Mouse (Mus musculus): ENCODE results near the gene Zfp384.
"Not testable (repeated sequence)": the region's sequence is repeated elsewhere in the genome, so short reads cannot be mapped to it uniquely, and the experiment has no call there.

Zfp384 gene

DNA sequence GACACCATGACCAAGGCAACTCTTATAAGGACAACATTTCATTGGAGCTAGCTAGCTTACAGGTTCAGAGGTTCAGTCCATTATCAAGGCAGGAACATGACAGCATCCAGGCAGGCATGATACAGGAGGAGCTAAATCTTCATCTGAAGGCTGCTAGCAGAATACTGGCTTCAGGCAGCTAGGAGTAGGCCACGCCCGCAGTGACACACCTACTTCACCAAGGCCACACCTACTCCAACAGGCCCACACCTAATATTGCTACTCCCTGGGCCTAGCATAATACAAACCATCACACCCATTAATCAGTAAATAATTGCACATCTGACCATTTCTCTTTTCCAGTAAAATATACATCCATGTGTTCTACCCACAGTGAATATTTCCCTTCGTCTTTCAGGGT, 8.7 kb downstream of the Zfp384 start:
- no peak for DNase-seq (ENCODE audit: low spot score)

DNA sequence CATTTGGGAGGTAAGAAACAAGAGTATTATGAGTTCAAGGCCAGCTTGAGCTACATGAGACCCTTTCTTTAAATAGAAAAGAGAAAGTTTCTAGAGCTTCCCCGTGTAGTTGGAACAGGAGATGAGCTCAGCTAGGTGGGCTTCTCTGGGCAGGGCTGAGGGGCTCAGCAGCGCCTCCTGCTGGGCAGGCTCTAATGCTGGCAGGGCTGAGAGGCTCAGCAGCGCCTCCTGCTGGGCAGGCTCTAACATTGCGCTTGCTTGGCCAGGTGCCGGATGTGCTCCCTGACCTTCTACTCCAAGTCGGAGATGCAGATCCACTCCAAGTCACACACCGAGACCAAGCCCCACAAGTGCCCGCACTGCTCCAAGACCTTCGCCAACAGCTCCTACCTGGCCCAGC, 21.6 kb downstream of the Zfp384 start:
- not testable (repeated sequence) for DNase-seq (ENCODE audit: low spot score)

DNA sequence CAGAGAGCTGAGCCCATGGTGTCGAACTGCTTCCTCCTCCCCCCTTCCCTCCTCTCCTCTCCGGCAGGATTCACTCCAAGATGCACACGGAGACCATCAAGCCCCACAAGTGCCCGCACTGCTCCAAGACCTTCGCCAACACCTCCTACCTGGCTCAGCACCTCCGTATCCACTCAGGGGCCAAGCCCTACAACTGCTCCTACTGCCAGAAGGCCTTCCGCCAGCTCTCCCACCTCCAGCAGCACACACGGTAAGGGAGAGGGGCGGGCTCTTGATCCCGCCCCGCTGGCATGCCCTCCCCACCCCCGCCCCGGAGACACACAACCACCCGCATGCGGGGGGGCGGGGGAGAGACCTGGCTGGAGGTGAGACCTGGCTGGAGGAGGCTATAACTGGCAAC, 22.7 kb downstream of the Zfp384 start:
- no peak for DNase-seq (ENCODE audit: low spot score)

DNA sequence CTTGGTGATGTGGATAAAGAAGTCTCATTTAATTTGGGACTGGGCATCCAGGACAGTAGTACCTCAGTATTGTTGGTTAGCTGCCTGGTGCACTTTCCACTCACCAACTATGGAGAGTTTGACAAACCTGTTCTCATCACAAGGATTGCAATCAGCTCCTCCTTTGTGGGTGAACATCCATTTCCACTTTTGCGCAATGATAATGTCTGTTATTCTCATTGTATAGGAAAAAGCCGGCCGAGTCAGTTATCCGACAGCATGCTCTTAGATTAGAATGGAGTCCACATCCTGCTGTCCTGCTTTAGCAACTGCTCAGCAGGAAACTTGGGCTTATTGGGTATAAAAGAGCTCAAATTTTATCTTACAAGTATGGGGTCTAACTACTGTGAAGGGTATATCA, 29.7 kb downstream of the Zfp384 start:
- DNase-seq (ENCODE audit: low spot score) = no peak

DNA sequence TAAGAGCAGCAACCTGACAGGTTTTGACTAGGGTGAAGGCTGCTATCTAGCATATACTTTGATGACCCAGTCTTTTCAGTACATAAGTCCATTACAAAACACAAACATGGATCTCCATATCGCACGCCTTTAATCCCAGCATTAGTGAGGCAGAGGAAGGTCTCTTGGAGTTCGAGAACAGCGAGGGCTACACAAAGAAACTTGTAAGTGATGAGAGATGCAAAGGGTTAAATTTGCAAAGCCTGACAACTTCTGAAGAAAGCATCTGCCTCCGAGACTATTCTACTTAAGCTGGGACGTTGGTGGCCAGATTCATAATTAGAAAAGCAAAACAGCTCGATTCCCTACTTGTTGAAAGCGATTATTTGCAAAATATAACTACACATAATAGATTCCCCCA, 30.2 kb downstream of the Zfp384 start:
- no peak for DNase-seq (ENCODE audit: low spot score)

DNA sequence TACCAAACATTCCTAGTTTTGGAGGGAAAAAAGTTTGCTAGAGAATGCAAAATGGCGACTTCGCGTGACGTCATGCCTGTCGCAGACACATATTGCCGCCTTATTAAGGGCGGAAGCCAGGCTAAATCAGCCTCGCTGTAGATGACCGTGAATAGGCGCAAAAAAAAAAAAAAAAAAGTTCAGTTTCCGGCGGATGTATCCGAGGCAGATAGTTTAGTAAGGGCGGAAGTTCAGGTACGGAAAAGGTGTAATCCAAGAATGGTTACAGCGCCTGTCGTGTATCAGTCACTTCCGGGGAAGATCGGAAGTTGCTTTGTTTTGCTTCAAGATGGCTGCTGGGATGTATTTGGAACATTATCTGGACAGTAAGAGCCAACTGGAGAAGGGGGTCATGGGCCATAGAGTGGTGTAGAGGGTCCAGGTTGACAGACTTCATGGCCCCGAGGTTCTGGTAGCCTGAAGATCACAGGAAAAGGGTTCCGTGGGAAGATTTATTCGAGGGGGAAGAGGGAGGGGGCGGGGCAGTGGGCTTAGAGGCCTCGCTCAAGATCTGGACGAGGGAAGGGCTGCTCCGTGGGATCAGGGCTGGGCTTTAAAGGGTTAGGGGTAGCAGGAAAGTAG, 30.7 kb downstream of the Zfp384 start, which contains the start of gene Ing4:
TSS of gene Ing4 (plus strand) at position 228 of the 621 bp plus-strand sequence.
- peak; percentile 89 for DNase-seq (ENCODE audit: low spot score)

DNA sequence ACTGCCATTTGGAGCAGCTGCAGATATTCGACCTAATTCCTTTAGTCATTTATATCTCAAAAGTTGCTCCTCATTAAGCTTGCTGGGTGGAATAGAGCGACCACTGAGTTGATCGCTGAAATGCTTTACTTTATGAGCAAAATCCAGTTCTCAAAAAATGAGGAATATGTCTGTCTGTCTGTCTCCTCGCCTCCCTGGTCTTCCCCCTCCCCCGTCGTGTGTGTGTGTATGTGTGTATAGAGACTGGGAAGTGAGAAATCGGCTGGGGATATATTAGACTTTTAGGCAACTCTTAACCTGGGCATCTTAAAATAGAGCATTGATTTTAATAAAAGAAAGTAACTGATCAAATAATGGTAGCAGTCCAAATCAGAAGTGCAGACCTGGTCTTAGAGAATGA, 31.3 kb downstream of the Zfp384 start:
- no peak for DNase-seq (ENCODE audit: low spot score)

DNA sequence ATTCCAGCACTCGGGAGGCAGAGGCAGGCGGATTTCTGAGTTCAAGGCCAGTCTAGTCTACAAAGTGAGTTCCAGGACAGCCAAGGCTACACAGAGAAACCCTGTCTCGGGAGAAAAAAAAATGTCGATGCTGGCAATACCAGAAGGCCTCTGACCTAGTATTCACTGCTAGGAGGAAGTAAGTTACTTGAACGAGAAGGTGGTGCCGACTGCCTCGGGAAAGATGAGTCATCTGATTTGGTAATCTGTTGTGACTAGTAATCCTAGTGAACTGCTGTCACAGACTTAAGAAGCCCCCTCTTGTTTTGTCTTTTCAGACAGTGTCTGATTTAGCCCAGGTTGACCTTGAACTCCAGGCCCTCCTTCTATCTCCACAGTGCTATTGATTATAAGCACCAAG, 32.1 kb downstream of the Zfp384 start:
- no peak for DNase-seq (ENCODE audit: low spot score)

DNA sequence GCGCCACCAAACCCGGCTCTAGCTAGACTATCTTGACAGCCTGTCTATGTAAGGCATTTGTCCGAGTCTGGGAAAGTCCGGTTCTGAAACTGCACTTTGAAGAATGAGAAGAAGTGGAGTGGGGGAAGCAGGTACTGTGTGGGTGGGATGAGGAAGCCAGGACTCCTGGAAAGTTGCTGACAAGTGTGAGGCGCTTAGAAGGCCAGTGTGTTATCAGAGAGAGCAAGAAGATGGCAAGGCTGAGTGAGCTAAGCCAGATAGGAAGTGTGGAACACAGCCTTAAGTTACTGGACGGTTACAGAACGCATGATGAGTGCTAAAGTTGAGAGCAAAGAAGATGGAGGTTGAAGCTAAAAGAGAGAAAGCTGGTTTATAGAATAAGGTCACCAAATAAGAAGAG, 33.1 kb downstream of the Zfp384 start:
- no peak for DNase-seq (ENCODE audit: low spot score)

DNA sequence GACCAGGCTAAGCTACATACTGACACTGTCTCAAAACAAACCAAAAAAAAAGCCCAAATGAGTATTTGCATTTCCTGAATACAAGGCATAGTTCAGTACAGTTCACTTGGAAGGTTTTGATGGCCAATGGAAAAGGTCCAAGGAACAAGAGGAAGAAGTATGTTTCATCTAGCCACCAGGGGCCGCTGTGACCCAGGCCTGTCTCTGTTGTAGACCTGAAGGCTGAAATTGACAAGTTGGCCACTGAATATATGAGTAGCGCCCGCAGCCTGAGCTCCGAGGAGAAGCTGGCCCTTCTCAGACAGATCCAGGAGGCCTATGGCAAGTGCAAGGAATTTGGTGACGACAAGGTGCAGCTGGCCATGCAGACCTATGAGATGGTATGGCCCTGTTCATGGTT, 37.7 kb downstream of the Zfp384 start:
- DNase-seq (ENCODE audit: low spot score) = no peak

DNA sequence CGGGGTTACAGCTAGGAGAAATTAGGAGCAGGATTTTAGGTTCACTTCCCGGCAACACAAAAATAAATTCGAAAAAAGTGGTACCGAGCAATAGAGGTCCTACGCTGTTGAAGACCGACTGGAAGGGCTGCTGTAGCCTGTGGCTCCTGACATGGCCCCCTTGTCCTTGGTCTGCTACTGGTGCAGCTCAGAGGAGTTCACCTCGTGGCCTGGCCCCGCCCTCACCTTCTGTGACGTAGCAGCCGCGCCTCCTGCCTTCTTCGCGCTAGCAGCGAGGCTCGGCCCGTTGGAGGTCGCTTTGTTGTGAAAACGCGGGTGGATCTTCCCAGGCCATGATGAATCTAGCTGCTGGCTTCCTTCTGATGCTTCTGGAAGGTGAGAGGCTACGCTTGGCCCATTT, 40.7 kb downstream of the Zfp384 start, which contains the start of gene Acrbp:
TSS of gene Acrbp (plus strand) at position 12 of the 400 bp plus-strand sequence.
- peak; percentile 68 for DNase-seq (ENCODE audit: low spot score)

DNA sequence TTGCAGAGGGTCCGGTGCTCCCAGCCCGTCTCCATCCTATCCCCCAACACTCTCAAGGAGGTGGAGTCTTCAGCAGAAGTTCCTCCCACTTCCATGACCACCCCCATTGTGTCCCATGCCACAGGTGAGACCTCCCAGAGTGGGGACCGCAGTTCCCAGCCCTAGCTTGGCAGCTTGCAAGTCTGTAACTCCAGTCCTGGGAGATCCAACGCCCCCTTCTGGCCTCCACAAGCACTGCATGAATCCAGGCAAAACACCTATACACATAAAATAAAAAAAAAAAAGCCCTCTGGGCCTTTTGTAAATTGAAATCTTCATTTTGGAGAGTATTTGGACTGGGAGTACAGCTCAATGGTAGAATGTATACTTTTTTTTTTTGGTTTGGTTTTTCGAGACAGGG, 42.3 kb downstream of the Zfp384 start:
- peak; percentile 59 for DNase-seq (ENCODE audit: low spot score)

DNA sequence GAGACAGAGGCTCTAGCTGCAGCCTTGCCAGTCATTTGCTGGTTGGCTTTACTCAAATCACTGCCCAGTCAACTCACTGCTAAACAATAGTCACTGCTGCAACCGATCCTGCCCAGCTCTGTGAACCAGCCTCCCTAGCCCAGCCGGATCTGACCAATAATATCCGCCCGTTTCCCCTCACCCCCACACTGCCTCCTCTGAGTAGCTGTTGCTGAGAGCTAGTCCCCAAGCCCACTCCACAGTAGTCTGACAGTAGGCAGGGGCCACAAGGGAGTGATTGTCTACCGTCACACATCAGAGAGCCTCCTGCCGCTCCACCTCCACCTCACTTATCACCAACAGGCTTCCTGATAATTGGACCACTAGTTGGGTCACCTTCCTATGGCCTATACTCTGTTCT, 52.5 kb downstream of the Zfp384 start:
- DNase-seq (ENCODE audit: low spot score) = no peak

DNA sequence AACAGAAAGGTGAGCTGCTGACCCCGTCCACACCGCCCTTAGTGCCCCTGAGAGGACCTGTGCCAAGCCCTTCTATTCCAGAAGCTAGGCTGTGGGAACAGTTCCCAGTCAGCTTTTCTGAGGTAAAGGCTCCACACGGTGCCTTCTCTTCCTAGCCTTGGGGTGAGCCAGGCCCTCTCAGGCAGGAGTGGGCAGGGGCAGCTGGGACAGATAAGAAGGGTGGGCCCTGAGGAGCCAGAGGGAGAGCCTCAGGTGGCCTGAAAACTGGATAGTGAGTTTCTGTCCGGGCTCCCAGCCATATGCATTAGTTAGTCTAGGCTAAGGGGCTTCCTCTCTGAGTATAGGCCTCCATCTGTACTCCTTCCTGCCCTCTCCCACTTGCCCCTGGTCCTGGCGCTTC, 53.6 kb downstream of the Zfp384 start:
- no peak for DNase-seq (ENCODE audit: low spot score)

DNA sequence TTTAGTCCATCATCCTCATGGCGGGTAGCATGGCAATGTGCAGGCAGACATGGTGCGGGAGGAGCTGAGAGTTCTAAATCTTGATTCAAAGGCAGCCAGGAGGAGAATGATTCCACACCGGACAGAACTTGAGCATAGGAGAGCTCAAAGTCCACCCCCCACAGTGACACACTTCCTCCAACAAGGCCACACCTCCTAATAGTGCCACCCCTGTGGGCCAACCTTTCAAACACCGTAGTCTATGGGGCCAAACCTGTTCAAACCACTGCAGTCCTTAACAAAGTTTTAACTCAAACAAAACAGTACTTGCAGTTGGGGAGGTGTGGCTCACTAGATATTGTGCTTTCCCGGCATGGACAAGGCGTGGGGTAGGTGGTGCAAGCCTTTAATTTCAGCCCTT, 55.0 kb downstream of the Zfp384 start:
- no peak for DNase-seq (ENCODE audit: low spot score)

DNA sequence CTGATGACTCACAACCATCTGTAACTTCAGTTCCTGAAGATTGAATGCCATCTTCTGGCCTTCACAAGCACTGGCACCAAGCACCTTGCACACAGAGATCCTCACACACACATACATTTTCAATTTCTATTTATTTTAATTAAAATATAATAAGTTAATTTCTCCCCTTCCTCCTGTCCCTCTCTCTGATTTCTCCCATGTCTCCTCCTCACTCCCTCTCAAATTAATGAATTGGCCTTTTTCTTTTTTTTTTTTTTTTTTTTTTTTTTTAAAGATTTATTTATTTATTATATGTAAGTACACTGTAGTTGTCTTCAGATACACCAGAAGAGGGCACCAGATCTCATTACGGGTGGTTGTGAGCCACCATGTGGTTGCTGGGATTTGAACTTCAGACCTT, 56.3 kb downstream of the Zfp384 start:
- DNase-seq (ENCODE audit: low spot score) = not testable (repeated sequence)

DNA sequence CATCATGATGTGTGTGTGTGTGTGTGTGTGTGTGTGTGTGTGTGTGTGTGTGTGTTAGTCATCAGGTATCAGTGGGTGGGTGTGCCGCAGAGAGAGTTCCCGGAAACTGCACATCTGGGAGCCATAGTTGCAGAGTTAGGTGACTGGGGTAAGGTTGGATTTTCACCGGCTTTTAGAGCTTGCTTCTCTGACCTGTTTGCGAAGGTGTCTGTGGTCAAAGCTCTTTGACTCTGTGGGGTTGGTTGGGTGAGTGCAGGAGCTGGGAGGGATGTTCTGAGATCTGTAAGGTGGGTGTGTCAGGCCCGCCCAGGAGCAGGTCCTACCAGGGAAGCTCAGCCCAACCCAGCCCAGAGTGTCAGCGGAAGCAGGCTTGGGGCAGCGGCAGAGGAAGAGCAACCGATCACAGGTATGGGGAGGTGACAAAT, 58.6 kb downstream of the Zfp384 start, which contains the start of gene Lpar5:
TSS of gene Lpar5 (plus strand) at position 350 of the 425 bp plus-strand sequence.
- no peak for DNase-seq (ENCODE audit: low spot score)

DNA sequence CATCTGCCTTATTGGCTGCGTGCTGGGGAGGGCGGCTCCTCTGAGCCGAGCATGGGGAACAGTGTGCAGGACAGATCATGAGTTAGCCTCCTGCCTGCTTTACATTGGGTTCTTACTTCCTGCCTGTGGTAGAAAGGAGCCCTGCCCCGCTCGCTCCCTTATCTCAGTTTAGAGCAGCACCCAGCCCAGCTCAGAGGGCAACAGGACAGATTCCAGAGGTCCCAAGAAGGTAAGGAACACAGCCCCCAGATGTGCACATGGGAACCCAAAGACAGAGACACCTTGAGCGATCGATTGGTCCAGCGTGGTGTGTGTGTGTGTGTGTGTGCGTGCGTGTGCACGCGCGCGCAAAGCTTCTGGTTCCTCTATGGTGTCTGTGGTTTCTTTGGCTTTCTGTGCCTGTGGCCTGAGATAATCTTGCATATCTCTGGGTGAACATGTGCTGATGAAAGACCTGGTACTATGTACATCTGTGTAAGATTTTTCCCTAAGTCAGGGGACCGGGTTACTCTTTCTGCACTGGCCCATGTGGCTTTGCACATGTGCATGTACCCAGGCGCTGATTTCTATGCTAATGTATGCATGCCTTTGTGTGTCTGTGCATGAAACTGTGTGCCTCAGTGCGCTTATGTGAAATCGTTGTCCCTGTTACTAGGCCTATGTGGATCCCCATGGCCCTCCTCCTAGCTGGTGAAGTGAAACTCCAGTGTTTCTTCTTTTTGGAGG, 62.4 kb downstream of the Zfp384 start:
- DNase-seq (ENCODE audit: low spot score) = no peak

DNA sequence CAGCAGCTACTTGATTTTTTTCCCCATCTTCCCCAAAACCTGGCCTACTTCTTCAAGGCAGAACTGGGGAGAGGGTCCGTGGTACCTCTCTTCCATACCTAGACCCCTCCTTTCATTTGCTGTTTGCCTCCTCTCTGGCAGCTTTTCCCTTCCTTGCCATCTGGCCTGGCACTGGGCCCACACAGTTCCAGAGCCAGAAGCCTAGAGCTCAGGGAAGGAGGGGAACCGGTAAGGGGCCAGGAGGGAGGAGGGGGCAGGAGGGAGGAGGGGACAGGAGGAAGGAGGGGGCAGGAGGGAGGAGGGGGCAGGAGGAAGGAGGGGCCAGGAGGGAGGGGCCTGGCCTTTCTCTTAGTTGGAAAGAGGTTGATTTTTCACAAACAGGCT, 62.9 kb downstream of the Zfp384 start:
- DNase-seq (ENCODE audit: low spot score) = no peak

DNA sequence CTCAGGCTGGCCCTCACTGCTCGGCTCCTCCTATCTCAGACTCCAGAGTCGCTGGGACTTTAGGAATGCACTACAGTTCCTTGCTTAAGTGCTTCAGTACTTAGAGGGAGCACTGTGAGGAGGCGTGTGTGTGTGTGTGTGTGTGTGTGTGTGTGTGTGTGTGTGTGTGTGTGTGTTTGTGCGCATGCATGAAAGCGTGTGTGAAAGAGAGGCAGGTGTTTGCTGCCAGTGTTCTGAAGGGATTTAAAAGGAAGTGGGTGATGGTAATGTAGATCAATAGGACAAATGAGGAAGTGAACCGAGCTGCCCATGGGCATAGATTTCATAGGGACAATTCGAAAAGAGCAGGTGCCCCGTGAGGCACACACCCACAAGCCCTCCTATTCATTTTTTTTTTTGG, 64.9 kb downstream of the Zfp384 start:
- DNase-seq (ENCODE audit: low spot score) = no peak

DNA sequence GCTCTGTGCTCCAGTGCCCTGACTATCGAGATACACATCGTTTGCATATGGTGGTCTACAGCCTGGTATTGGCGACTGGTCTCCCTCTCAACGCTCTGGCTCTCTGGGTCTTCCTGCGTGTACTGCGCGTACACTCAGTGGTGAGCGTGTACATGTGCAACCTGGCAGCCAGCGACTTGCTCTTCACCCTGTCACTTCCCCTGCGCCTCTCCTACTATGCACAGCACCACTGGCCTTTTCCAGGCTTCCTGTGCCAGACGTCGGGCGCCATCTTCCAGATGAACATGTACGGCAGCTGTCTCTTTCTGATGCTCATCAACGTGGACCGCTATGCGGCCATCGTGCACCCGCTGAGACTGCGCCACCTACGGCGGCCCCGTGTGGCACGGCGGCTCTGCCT, 72.4 kb downstream of the Zfp384 start:
- no peak for DNase-seq (ENCODE audit: low spot score)

DNA sequence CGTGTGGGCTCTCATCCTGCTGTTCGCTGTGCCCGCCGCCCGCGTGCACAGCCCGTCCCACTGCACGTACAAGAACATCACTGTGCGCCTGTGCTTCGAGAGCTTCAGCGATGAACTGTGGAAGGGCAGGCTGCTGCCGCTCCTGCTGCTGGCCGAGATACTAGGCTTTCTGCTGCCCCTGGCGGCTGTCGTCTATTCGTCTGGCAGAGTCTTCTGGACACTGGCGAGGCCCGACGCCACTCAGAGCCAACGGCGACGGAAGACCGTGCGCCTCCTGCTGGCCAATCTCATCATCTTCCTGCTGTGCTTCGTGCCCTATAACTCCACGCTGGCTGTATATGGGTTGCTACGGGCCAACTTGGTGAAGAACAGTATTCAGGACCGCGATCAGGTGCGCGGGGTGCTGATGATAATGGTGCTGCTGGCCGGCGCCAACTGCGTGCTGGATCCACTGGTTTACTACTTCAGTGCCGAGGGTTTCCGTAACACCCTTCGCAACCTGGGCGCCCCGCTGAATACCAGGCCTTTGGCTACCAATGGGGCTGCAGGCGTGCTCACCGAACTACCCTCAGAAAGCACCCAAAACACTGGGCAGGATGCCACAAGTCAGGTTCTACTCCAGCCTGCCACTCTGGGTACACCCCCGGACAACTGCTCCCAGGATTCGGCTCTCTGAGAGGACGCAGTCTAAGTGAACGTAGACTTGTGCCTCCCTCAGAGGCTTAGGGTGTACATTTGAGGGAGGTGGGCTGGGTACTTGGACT, 73.0 kb downstream of the Zfp384 start:
- DNase-seq (ENCODE audit: low spot score) = peak; percentile 86

DNA sequence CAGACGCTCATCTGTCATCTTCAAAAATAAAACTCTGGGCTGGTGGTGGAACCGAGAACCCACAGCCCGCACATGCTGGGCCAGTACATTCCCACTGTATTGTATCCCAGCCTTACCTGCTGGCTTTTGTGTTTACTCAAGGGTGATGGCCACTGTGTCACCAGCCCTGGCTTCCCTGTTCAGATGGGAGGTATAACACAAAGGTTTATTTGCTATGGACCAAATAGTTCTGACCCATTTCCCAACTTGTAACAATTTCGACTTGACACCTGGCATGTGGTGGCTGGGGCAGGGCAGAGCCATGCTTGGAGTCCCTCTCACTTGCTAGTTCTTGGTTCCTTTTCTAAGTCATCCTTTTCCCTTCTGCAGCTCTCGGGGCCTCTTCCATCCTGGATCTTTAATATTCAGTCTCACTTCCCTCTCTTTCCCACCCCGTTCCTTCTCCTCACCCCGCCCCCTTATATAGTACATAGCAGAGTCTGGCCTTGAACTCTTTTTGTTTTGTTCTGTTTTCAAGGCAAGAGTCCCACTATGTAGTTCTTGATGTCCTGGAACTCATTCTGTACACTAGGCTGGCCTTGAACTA, 73.9 kb downstream of the Zfp384 start:
- no peak for DNase-seq (ENCODE audit: low spot score)

Measured in testis, postnatal 14 days (tissue).